Mouse (Mus musculus) liver, embryonic 16.5 days (tissue): ENCODE measurements at regions not wholly inside any gene's neighbourhood (a gene's known extent, or its start where the extent isn't known, plus 50 kb on each side); places are given as distances from the start of the nearest gene placed in this dataset.

Source experiments
- ATAC-seq: fragments of 200-750 bp; cut with Nextera tagmentation; 2 replicates; pipeline ENCODE4 v1.8.0; 2017; ENCODE audit warnings: low read depth, mild to moderate bottlenecking, moderate number of reproducible peaks, moderate library complexity
- H3K27ac ChIP-seq: fragments of 300-500 bp; sonication (generic); 2 replicates; pipeline ENCODE4 v1.5.1; 2014; ENCODE audit warnings: mild to moderate bottlenecking, low read length
- H3K27me3 ChIP-seq: fragments of 300-500 bp; sonication (generic); 2 replicates; pipeline ENCODE4 v1.6.1; 2014; ENCODE audit warnings: low read depth, low read length, mixed read lengths; ENCODE audit not compliant: control insufficient read depth, insufficient read depth
- H3K36me3 ChIP-seq: fragments of 300-500 bp; sonication (generic); 2 replicates; pipeline ENCODE4 v1.6.1; 2014; ENCODE audit warnings: mild to moderate bottlenecking; ENCODE audit not compliant: control insufficient read depth, insufficient read depth
- H3K4me1 ChIP-seq: fragments of 300-500 bp; sonication (generic); 2 replicates; pipeline ENCODE4 v1.6.1; 2014; ENCODE audit warnings: low read depth, low read length, mixed read lengths; ENCODE audit not compliant: control insufficient read depth
- H3K4me2 ChIP-seq: fragments of 300-500 bp; sonication (generic); 2 replicates; pipeline ENCODE4 v1.6.1; 2014; ENCODE audit warnings: low read depth, low read length, mixed read lengths
- H3K4me3 ChIP-seq: fragments of 300-500 bp; sonication (generic); 2 replicates; pipeline ENCODE4 v1.5.1; 2014; ENCODE audit warnings: low read depth, mild to moderate bottlenecking, low read length
- H3K9ac ChIP-seq: fragments of 300-500 bp; sonication (generic); 2 replicates; pipeline ENCODE4 v1.6.1; 2014; ENCODE audit warnings: low read depth, low read length
- H3K9me3 ChIP-seq: fragments of 300-500 bp; sonication (generic); replicated peaks from 2 replicates; pipeline ENCODE4 v1.6.1; 2016; ENCODE audit warnings: low read length; ENCODE audit not compliant: control insufficient read depth
- WGBS: fragments of 180-500 bp; shearing (Covaris S2); extraction: QIAGEN DNeasy Blood & Tissue Kit; methylation state at CpG from one replicate; pipeline ENCODE4 v1.1.7; 2014; ENCODE audit not compliant: insufficient replicate concordance; 5-methylcytosine and 5-hydroxymethylcytosine counted together

GRCm38 (mm10) chr16:30880682-30881081 lies 200.6 kb downstream of the Xxylt1 start:
- H3K4me2 ChIP-seq: no peak overlapping the region
- WGBS: 85% methylated on average over 3 of the region's 3 CpGs
- no peaks in the 10 kb centered on the region for H3K27me3 ChIP-seq
- no peak for ATAC-seq
- H3K4me1 ChIP-seq: no peaks in the 10 kb centered on the region
- H3K27ac ChIP-seq: no peak overlapping the region
- H3K9me3 ChIP-seq: no peaks in the 10 kb centered on the region
- H3K4me3 ChIP-seq: no peak overlapping the region
- H3K36me3 ChIP-seq: no peaks in the 10 kb centered on the region
- H3K9ac ChIP-seq: no peak overlapping the region

- Histone ChIP-seq H3K9ac (no peak overlapping the region), H3K4me2 (no peak overlapping the region), H3K36me3 (no peaks in the 10 kb centered on the region), H3K27me3 (no peaks in the 10 kb centered on the region), H3K27ac (no peak overlapping the region), H3K9me3 (no peaks in the 10 kb centered on the region), H3K4me3 (no peak overlapping the region), H3K4me1 (no peaks in the 10 kb centered on the region)
- 54% methylated on average over 5 of the region's 5 CpGs for WGBS
- no peak for ATAC-seq
Observed at GRCm38 (mm10) chr16:30881186-30881585, 200.0 kb downstream of the Xxylt1 start.

GRCm38 (mm10) chr16:30883490-30884188 lies 197.6 kb downstream of the Xxylt1 start:
- H3K4me3 ChIP-seq: no peak overlapping the region
- no peaks in the 10 kb centered on the region for H3K4me1 ChIP-seq
- H3K9me3 ChIP-seq: no peaks in the 10 kb centered on the region
- ATAC-seq: peak; percentile 37; the same call in 1 of the 2 replicates
- H3K36me3 ChIP-seq: no peaks in the 10 kb centered on the region
- no peak overlapping the region for H3K27ac ChIP-seq
- H3K4me2 ChIP-seq: no peak overlapping the region
- WGBS: 63% methylated on average over 13 of the region's 13 CpGs
- H3K9ac ChIP-seq: no peak overlapping the region
- H3K27me3 ChIP-seq: no peaks in the 10 kb centered on the region

- Histone ChIP-seq H3K9ac (no peak overlapping the region), H3K27me3 (no peaks in the 10 kb centered on the region), H3K27ac (no peak overlapping the region), H3K36me3 (no peaks in the 10 kb centered on the region), H3K9me3 (no peaks in the 10 kb centered on the region), H3K4me3 (no peak overlapping the region), H3K4me1 (no peaks in the 10 kb centered on the region), H3K4me2 (no peak overlapping the region)
- WGBS: 45% methylated on average over 6 of the region's 6 CpGs
- no peak for ATAC-seq
Observed at GRCm38 (mm10) chr16:30884189-30884551, 197.1 kb downstream of the Xxylt1 start.

GRCm38 (mm10) chr16:30886982-30887381 lies 194.2 kb downstream of the Xxylt1 start:
- 63% methylated on average over 1 of the region's 1 CpGs for WGBS
- no peaks in the 10 kb centered on the region for H3K4me1 ChIP-seq
- H3K9me3 ChIP-seq: no peaks in the 10 kb centered on the region
- no peak overlapping the region for H3K4me3 ChIP-seq
- no peak overlapping the region for H3K27ac ChIP-seq
- H3K27me3 ChIP-seq: no peaks in the 10 kb centered on the region
- ATAC-seq: no peak
- H3K9ac ChIP-seq: no peak overlapping the region
- H3K36me3 ChIP-seq: no peaks in the 10 kb centered on the region
- no peak overlapping the region for H3K4me2 ChIP-seq

GRCm38 (mm10) chr16:30887536-30887935 lies 193.7 kb downstream of the Xxylt1 start:
- Histone ChIP-seq H3K27me3 (no peaks in the 10 kb centered on the region), H3K9me3 (no peaks in the 10 kb centered on the region), H3K9ac (no peak overlapping the region), H3K4me2 (no peak overlapping the region), H3K4me3 (no peak overlapping the region), H3K4me1 (no peaks in the 10 kb centered on the region), H3K27ac (no peak overlapping the region), H3K36me3 (no peaks in the 10 kb centered on the region)
- no peak for ATAC-seq
- 54% methylated on average over 1 of the region's 1 CpGs for WGBS

GRCm38 (mm10) chr16:30888556-30889323 lies 192.5 kb downstream of the Xxylt1 start:
- no peak overlapping the region for H3K9ac ChIP-seq
- H3K4me1 ChIP-seq: no peaks in the 10 kb centered on the region
- 48% methylated on average over 3 of the region's 3 CpGs for WGBS
- no peak overlapping the region for H3K4me2 ChIP-seq
- no peak overlapping the region for H3K4me3 ChIP-seq
- ATAC-seq: no peak
- no peaks in the 10 kb centered on the region for H3K27me3 ChIP-seq
- no peak overlapping the region for H3K27ac ChIP-seq
- H3K9me3 ChIP-seq: no peaks in the 10 kb centered on the region
- H3K36me3 ChIP-seq: no peaks in the 10 kb centered on the region

- Histone ChIP-seq H3K9ac (no peak overlapping the region), H3K9me3 (no peaks in the 10 kb centered on the region), H3K4me3 (no peak overlapping the region), H3K36me3 (no peaks in the 10 kb centered on the region), H3K4me1 (no peaks in the 10 kb centered on the region), H3K27me3 (no peaks in the 10 kb centered on the region), H3K27ac (no peak overlapping the region), H3K4me2 (no peak overlapping the region)
- 75% methylated on average over 6 of the region's 6 CpGs for WGBS
- ATAC-seq: no peak
Observed at GRCm38 (mm10) chr16:30892606-30893005, 188.6 kb downstream of the Xxylt1 start.

GRCm38 (mm10) chr16:30894086-30894485 lies 187.1 kb downstream of the Xxylt1 start:
- ATAC-seq: no peak
- no peaks in the 10 kb centered on the region for H3K36me3 ChIP-seq
- H3K27ac ChIP-seq: no peak overlapping the region
- H3K4me3 ChIP-seq: no peak overlapping the region
- no peak overlapping the region for H3K4me2 ChIP-seq
- no peaks in the 10 kb centered on the region for H3K9me3 ChIP-seq
- no peak overlapping the region for H3K9ac ChIP-seq
- H3K27me3 ChIP-seq: no peaks in the 10 kb centered on the region
- no peaks in the 10 kb centered on the region for H3K4me1 ChIP-seq
